Comparison of ENCODE assay signal across 7 mouse cellular contexts in the genomic region with DNA sequence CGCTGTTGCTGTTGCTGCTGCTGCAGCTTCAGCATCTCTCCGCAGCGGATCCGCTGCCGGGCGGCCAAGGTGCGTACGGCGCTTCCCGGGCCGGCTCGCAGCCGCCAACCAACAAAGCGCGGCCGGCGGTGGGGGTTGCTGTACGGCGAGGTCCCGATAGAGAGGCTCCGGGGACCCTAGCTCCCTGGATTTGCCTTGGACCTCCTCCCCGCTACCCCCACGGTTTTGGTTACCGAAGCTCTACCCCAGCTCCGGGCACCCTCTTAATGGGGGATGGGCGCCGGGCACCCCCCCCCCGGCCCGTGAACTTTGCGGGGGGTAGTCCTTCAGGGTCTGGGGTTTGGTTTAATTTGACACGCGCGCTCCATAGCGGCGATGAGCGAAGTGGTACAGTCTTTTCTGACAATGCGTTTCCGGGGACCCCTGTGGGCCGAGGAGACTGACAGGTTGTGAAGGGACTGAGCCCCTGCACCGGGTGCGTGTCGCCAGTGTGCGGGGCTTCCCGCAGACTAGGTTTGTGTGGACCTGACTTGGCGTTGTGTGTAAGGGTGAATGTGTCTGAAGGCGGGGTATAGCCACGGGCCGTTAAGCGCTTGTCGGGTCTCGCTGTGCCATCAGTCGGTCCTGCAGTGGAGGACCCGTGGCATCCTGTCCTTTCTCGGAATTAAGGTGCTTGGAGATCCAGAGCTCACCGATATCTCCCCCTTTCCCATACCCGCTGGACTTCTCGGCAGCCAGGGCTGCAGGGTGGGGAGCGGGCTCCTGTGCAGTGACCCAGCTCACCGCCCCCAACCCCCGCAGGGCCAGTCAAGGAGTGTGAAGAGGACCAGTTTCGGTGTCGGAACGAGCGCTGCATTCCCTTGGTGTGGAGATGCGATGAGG. TPM values are rescaled to one million over a fixed set of nuclear protein-coding genes. Genes with fewer than 3 reads are reported as not detected.
DNase-seq lines count a peak whose midpoint lies in the region; ATAC-seq and TF ChIP-seq lines count a peak whose summit lies in the region.

No protein-coding gene starts in this region.

- no peak for TF ChIP-seq CTCF in bone marrow, adult 2 months (IDR thresholded peaks at IDR 0.05; ENCODE audit: control insufficient read depth, insufficient read depth, low read length)
- TF ChIP-seq CTCF in embryonic fibroblast, embryonic 13.5 days (IDR thresholded peaks at IDR 0.05; ENCODE audit: borderline replicate concordance, insufficient read depth, low read length), result no peak

- peak overlapping the region; percentile 100 for H3K4me2 ChIP-seq in intestine, embryonic 14.5 days (ENCODE audit: low read length)
- H3K4me2 ChIP-seq in stomach, embryonic 15.5 days, result peak overlapping the region; percentile 100

- under 1% methylated on average over 65 of the region's 65 CpGs for WGBS in bone marrow, adult 2 months
- under 1% methylated on average over 64 of the region's 65 CpGs for WGBS in intestine, embryonic 14.5 days
- WGBS in midbrain, embryonic 10.5 days, result under 1% methylated on average over 65 of the region's 65 CpGs
- under 1% methylated on average over 62 of the region's 65 CpGs for WGBS in stomach, embryonic 15.5 days

- 0 out of 2 replicates have a peak, but pooled peaks have one; percentile 0 for ATAC-seq in intestine, embryonic 14.5 days (replicated peaks; ENCODE audit: low FRiP score, low TSS enrichment, low read depth)
- no peak for ATAC-seq in stomach, embryonic 15.5 days (ENCODE audit: insufficient read depth, low FRiP score, low read depth)

- H3K27ac ChIP-seq in bone marrow, adult 2 months (ENCODE audit: control insufficient read depth, insufficient read depth, low read depth, low read length, poor library complexity), result peak overlapping the region; percentile 77
- H3K27ac ChIP-seq in embryonic fibroblast, embryonic 13.5 days (ENCODE audit: insufficient read depth, low read length), result no peak overlapping the region
- H3K27ac ChIP-seq in intestine, embryonic 14.5 days (ENCODE audit: low read depth), result peak overlapping the region; percentile 59; the same call in 1 of the 2 replicates
- H3K27ac ChIP-seq in midbrain, embryonic 10.5 days (replicated peaks), result peak overlapping the region; percentile 93
- H3K27ac ChIP-seq in stomach, embryonic 15.5 days, result peak overlapping the region; percentile 18; the same call in 1 of the 2 replicates

- H3K27me3 ChIP-seq in intestine, embryonic 14.5 days (replicated peaks; ENCODE audit: control insufficient read depth, insufficient read depth, low read length), result no peaks in the 10 kb centered on the region; the same call in 1 of the 2 replicates
- peaks cover 15% of the 10 kb centered on the region for H3K27me3 ChIP-seq in midbrain, embryonic 10.5 days (ENCODE audit: low read depth, poor library complexity, severe bottlenecking)
- peaks cover 9% of the 10 kb centered on the region; the same call in 1 of the 2 replicates for H3K27me3 ChIP-seq in stomach, embryonic 15.5 days (replicated peaks)

- TF ChIP-seq POLR2A in bone marrow, adult 2 months (IDR thresholded peaks at IDR 0.05; ENCODE audit: borderline replicate concordance, control insufficient read depth, low read depth, low read length), result peak; percentile 6; the same call in 1 of the 2 replicates
- no peak; the same call in 1 of the 2 replicates for TF ChIP-seq POLR2A in embryonic fibroblast, embryonic 13.5 days (IDR thresholded peaks at IDR 0.05; ENCODE audit: low read depth, low read length)

- H3K4me3 ChIP-seq in bone marrow, adult 2 months (replicated peaks; ENCODE audit: control insufficient read depth, low read depth, low read length), result peak overlapping the region; percentile 75
- peak overlapping the region; percentile 67 for H3K4me3 ChIP-seq in embryonic fibroblast, embryonic 13.5 days (ENCODE audit: insufficient read depth, low read length)
- H3K4me3 ChIP-seq in intestine, embryonic 14.5 days (ENCODE audit: low read depth, low read length), result peak overlapping the region; percentile 57
- peak overlapping the region; percentile 93 for H3K4me3 ChIP-seq in midbrain, embryonic 10.5 days
- H3K4me3 ChIP-seq in stomach, embryonic 15.5 days (replicated peaks), result peak overlapping the region; percentile 67

- DNase-seq in right cerebral cortex, postnatal 14 days, result peak; percentile 22
- no peak for DNase-seq in right cerebral cortex, adult 18-20 months
- DNase-seq in intestine, embryonic 14.5 days (ENCODE audit: low spot score), result peak; percentile 83
- DNase-seq in midbrain, embryonic 10.5 days (ENCODE audit: low spot score), result peak; percentile 65

- no peaks in the 10 kb centered on the region for H3K36me3 ChIP-seq in intestine, embryonic 14.5 days (ENCODE audit: control insufficient read depth, insufficient read depth, low read length)
- H3K36me3 ChIP-seq in midbrain, embryonic 10.5 days, result peaks cover 33% of the 10 kb centered on the region
- no peaks in the 10 kb centered on the region for H3K36me3 ChIP-seq in stomach, embryonic 15.5 days

- no peaks in the 10 kb centered on the region for H3K9me3 ChIP-seq in intestine, embryonic 14.5 days (ENCODE audit: control insufficient read depth, low read length)
- H3K9me3 ChIP-seq in midbrain, embryonic 10.5 days (replicated peaks), result no peaks in the 10 kb centered on the region
- no peaks in the 10 kb centered on the region for H3K9me3 ChIP-seq in stomach, embryonic 15.5 days

- H3K9ac ChIP-seq in intestine, embryonic 14.5 days (ENCODE audit: low read length), result peak overlapping the region; percentile 53
- peak overlapping the region; percentile 26; the same call in 1 of the 2 replicates for H3K9ac ChIP-seq in stomach, embryonic 15.5 days

- peaks cover 4% of the 10 kb centered on the region; the same call in 1 of the 2 replicates for H3K4me1 ChIP-seq in bone marrow, adult 2 months (ENCODE audit: control insufficient read depth, insufficient read depth, low read length)
- peaks cover 6% of the 10 kb centered on the region; the same call in 1 of the 2 replicates for H3K4me1 ChIP-seq in embryonic fibroblast, embryonic 13.5 days (ENCODE audit: control insufficient read depth, insufficient read depth, low read length)
- H3K4me1 ChIP-seq in intestine, embryonic 14.5 days (replicated peaks; ENCODE audit: control insufficient read depth, insufficient read depth, low read length), result 0 out of 2 replicates have a peak, but pooled peaks cover 6% of the 10 kb centered on the region
- H3K4me1 ChIP-seq in midbrain, embryonic 10.5 days, result peaks cover 56% of the 10 kb centered on the region
- H3K4me1 ChIP-seq in stomach, embryonic 15.5 days, result peaks cover 19% of the 10 kb centered on the region

RNA-seq across cellular contexts. Expression of gene Lrp8, which starts 0.6 kb away (rescaled TPM):
- 7.6 and 10.2 TPM in 2 replicates for polyA plus RNA-seq in bone marrow, adult 2 months (2011; ENCODE audit: insufficient read depth, insufficient read length, low replicate concordance, missing spikeins)
- 8.5 and 11.3 TPM in 2 replicates for polyA plus RNA-seq in embryonic fibroblast, embryonic 13.5 days (2011; ENCODE audit: insufficient read length, low read depth, missing spikeins)
- 3.6 and 5.1 TPM in 2 replicates for polyA plus RNA-seq in intestine, embryonic 14.5 days (2014; fragmentation: Nextera tagmentation; extraction: Ambion mirVana)
- 10.4 and 15.0 TPM in 2 replicates for polyA plus RNA-seq in midbrain, embryonic 10.5 days (2016; fragmentation: Nextera tagmentation; extraction: Ambion mirVana)
- 3.1 and 3.6 TPM in 2 replicates for polyA plus RNA-seq in stomach, embryonic 15.5 days (2015; fragmentation: Nextera tagmentation; extraction: Ambion mirVana)
